Mouse (Mus musculus): ENCODE measurements around the gene Clasp1.

The Clasp1 gene

GRCm38 (mm10) chr1:118498311-118498710 lies 109.5 kb downstream of the Clasp1 start:
- DNase-seq (ENCODE audit: low spot score) = peak; percentile 36

GRCm38 (mm10) chr1:118500606-118501005 lies 111.7 kb downstream of the Clasp1 start:
- DNase-seq (ENCODE audit: low spot score) = no peak

GRCm38 (mm10) chr1:118501691-118502090 lies 112.8 kb downstream of the Clasp1 start:
- DNase-seq (ENCODE audit: low spot score) = no peak

- no peak for DNase-seq (ENCODE audit: low spot score)
These were observed 116.9 kb downstream of the Clasp1 start for GRCm38 (mm10) chr1:118505746-118506145.

- no peak for DNase-seq (ENCODE audit: low spot score)
These were observed 122.1 kb downstream of the Clasp1 start for GRCm38 (mm10) chr1:118510996-118511395.

GRCm38 (mm10) chr1:118511738-118512530 lies 123.1 kb downstream of the Clasp1 start:
- no peak for DNase-seq (ENCODE audit: low spot score)

- DNase-seq (ENCODE audit: low spot score) = no peak
These were observed 127.4 kb downstream of the Clasp1 start for GRCm38 (mm10) chr1:118516256-118516655.

GRCm38 (mm10) chr1:118523161-118523560 lies 134.3 kb downstream of the Clasp1 start:
- DNase-seq (ENCODE audit: low spot score) = no peak

- DNase-seq (ENCODE audit: low spot score) = no peak
These were observed 136.5 kb downstream of the Clasp1 start for GRCm38 (mm10) chr1:118525336-118525735.

GRCm38 (mm10) chr1:118529213-118529612 lies 140.4 kb downstream of the Clasp1 start:
- DNase-seq (ENCODE audit: low spot score) = no peak

GRCm38 (mm10) chr1:118531259-118531658 lies 142.4 kb downstream of the Clasp1 start:
- DNase-seq (ENCODE audit: low spot score) = no peak

GRCm38 (mm10) chr1:118536021-118536420 lies 147.2 kb downstream of the Clasp1 start:
- no peak for DNase-seq (ENCODE audit: low spot score)

GRCm38 (mm10) chr1:118539046-118539445 lies 150.2 kb downstream of the Clasp1 start:
- no peak for DNase-seq (ENCODE audit: low spot score)

GRCm38 (mm10) chr1:118542880-118543279 lies 154.0 kb downstream of the Clasp1 start:
- no peak for DNase-seq (ENCODE audit: low spot score)

GRCm38 (mm10) chr1:118548769-118549168 lies 159.9 kb downstream of the Clasp1 start:
- no peak for DNase-seq (ENCODE audit: low spot score)

GRCm38 (mm10) chr1:118551152-118551551 lies 162.3 kb downstream of the Clasp1 start:
- no peak for DNase-seq (ENCODE audit: low spot score)

- no peak for DNase-seq (ENCODE audit: low spot score)
These were observed 163.2 kb downstream of the Clasp1 start for GRCm38 (mm10) chr1:118552071-118552470.

- no peak for DNase-seq (ENCODE audit: low spot score)
These were observed 164.2 kb downstream of the Clasp1 start for GRCm38 (mm10) chr1:118553045-118553444.

- no peak for DNase-seq (ENCODE audit: low spot score)
These were observed 164.6 kb downstream of the Clasp1 start for GRCm38 (mm10) chr1:118553451-118553850.

- DNase-seq (ENCODE audit: low spot score) = no peak
These were observed 166.1 kb downstream of the Clasp1 start for GRCm38 (mm10) chr1:118554961-118555360.

- no peak for DNase-seq (ENCODE audit: low spot score)
These were observed 170.9 kb downstream of the Clasp1 start for GRCm38 (mm10) chr1:118559716-118560115.

- DNase-seq (ENCODE audit: low spot score) = no peak
These were observed 175.7 kb downstream of the Clasp1 start for GRCm38 (mm10) chr1:118564561-118564960.

- no peak for DNase-seq (ENCODE audit: low spot score)
These were observed 178.8 kb downstream of the Clasp1 start for GRCm38 (mm10) chr1:118567659-118568058.

- DNase-seq (ENCODE audit: low spot score) = no peak
These were observed 191.4 kb downstream of the Clasp1 start for GRCm38 (mm10) chr1:118580174-118580702.

All from urinary bladder, postnatal 10 days (tissue).